Mouse (Mus musculus) cerebral cortex, adult 2 months (tissue): ENCODE data around the gene Rexo2.

Experiments used
- WGBS: fragments of 180-500 bp; shearing (Covaris S2); methylation state at CpG from one replicate; pipeline ENCODE4 v1.1.7; 2018; 5-methylcytosine and 5-hydroxymethylcytosine counted together

The Rexo2 gene

GRCm38 (mm10) chr9:48480411-48481213 lies at the start of gene Rexo2:
Gene Rexo2 (minus strand): TSS chr9:48480623.
- WGBS: under 1% methylated on average over 49 of the region's 49 CpGs

- 94% methylated on average over 4 of the region's 4 CpGs for WGBS
These were observed 46.1 kb upstream of the Rexo2 start for GRCm38 (mm10) chr9:48526520-48526919.

GRCm38 (mm10) chr9:48525566-48525965 lies 45.1 kb upstream of the Rexo2 start:
- 8% methylated on average over 1 of the region's 1 CpGs for WGBS

GRCm38 (mm10) chr9:48520405-48520804 lies 40.0 kb upstream of the Rexo2 start:
- WGBS: 84% methylated on average over 3 of the region's 7 CpGs

GRCm38 (mm10) chr9:48517372-48518130 lies 37.1 kb upstream of the Rexo2 start:
- WGBS: 35% methylated on average over 19 of the region's 19 CpGs

- 47% methylated on average over 11 of the region's 11 CpGs for WGBS
These were observed 36.4 kb upstream of the Rexo2 start for GRCm38 (mm10) chr9:48516615-48517371.

- 74% methylated on average over 1 of the region's 1 CpGs for WGBS
These were observed 34.9 kb upstream of the Rexo2 start for GRCm38 (mm10) chr9:48515332-48515731.

GRCm38 (mm10) chr9:48510134-48510533 lies 29.7 kb upstream of the Rexo2 start:
- 88% methylated on average over 5 of the region's 5 CpGs for WGBS

- WGBS: 20% methylated on average over 8 of the region's 8 CpGs
These were observed 24.4 kb upstream of the Rexo2 start for GRCm38 (mm10) chr9:48504741-48505365.

GRCm38 (mm10) chr9:48503001-48503400 lies 22.6 kb upstream of the Rexo2 start:
- WGBS: 67% methylated on average over 2 of the region's 2 CpGs

- WGBS: 81% methylated on average over 7 of the region's 7 CpGs
These were observed 20.8 kb upstream of the Rexo2 start for GRCm38 (mm10) chr9:48501192-48501591.

GRCm38 (mm10) chr9:48495548-48495932 lies 15.1 kb upstream of the Rexo2 start:
- whole genome bisulfite sequencing: 4% methylated on average over 34 of the region's 34 CpGs

GRCm38 (mm10) chr9:48494817-48495547 lies 14.6 kb upstream of the Rexo2 start, which contains the start of the genes Rbm7 and Gm5617:
Gene Rbm7 (minus strand): TSS chr9:48495299.
Gene Gm5617 (plus strand): TSS chr9:48495442.
- under 1% methylated on average over 72 of the region's 72 CpGs for WGBS

- WGBS: 26% methylated on average over 20 of the region's 20 CpGs
These were observed 1.1 kb upstream of the Rexo2 start for GRCm38 (mm10) chr9:48481214-48482134.

GRCm38 (mm10) chr9:48479838-48480410 lies 499 bp downstream of the Rexo2 start:
- WGBS: 4% methylated on average over 25 of the region's 25 CpGs

GRCm38 (mm10) chr9:48478808-48479207 lies 1.6 kb downstream of the Rexo2 start:
- WGBS: 91% methylated on average over 4 of the region's 4 CpGs

GRCm38 (mm10) chr9:48476236-48477165 lies 3.9 kb downstream of the Rexo2 start:
- 92% methylated on average over 10 of the region's 10 CpGs for WGBS

- 94% methylated on average over 9 of the region's 9 CpGs for WGBS
These were observed 6.1 kb downstream of the Rexo2 start for GRCm38 (mm10) chr9:48474367-48474766.
